Mouse (Mus musculus): ENCODE measurements around the gene 4930442H23Rik. TPM values are rescaled to one million over a fixed set of nuclear protein-coding genes. Genes with fewer than 3 reads are reported as not detected.

The 4930442H23Rik gene
- polyA plus RNA-seq, 1 experiment from 2014 or later, result not detected

DNA sequence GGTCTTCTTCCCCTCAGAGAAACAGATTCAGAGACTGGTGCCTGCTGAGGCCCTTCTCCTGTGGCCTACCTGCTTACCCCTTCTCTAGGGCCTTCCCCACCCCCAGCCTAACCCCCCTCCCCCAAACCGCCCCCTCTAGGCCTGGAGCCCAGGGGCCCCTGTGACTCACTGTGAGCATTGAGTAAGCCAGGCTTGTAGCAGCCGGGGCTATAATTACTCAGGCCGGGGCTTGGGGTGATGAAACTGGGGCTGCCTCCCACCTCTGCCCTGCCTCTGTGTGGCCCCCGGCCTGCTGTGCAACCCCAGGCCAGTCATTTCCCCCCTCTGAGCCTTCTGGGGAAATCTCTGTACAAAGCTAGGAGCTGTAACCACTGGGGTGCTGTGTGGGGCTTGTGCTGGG is 37.4 kb downstream of the 4930442H23Rik start:
- DNase-seq (ENCODE audit: low spot score) (no peak), ATAC-seq (ENCODE audit: low read depth) (no peak)
- H3K4me3 ChIP-seq (ENCODE audit: low read depth, low read length), result no peak overlapping the region
- H3K9ac ChIP-seq (ENCODE audit: low read depth, low read length), result no peak overlapping the region
- 0 out of 2 replicates have a peak, but pooled peaks cover 4% of the 10 kb centered on the region for H3K4me1 ChIP-seq (ENCODE audit: control insufficient read depth, insufficient read depth, low read length)
- no peaks in the 10 kb centered on the region for H3K27me3 ChIP-seq (replicated peaks; ENCODE audit: control insufficient read depth, insufficient read depth, low read length)
- no peak overlapping the region for H3K4me2 ChIP-seq (ENCODE audit: low read depth, low read length)
- peaks cover 77% of the 10 kb centered on the region for H3K36me3 ChIP-seq (ENCODE audit: control insufficient read depth, insufficient read depth, low read length)
- 75% methylated on average over 3 of the region's 4 CpGs for WGBS
- no peaks in the 10 kb centered on the region for H3K9me3 ChIP-seq (ENCODE audit: control insufficient read depth, low read length)
- H3K27ac ChIP-seq (replicated peaks; ENCODE audit: low read depth, low read length), result no peak overlapping the region

DNA sequence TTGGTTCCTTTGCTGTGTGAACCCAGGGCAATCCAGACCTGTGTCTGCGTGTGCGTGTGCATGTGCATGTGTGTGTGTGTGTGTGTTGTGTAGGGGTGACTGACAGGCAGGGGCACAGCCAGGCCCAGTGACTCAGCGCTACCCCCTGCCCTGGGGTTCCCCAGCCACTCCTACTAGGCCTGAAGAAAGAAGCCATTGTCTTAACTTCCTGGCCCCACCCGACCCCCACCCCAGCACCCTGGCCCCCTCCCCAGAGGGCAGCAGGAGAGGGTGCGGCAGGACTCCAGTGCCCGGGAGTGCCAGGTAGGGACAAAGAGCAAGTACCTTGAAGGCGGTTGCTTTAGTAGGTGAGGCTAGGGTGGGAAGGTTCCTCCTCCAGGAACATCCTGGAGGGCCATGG is 37.9 kb downstream of the 4930442H23Rik start:
- H3K4me1 ChIP-seq (ENCODE audit: control insufficient read depth, insufficient read depth, low read length), result peaks cover 7% of the 10 kb centered on the region
- no peaks in the 10 kb centered on the region for H3K9me3 ChIP-seq (ENCODE audit: control insufficient read depth, low read length)
- H3K9ac ChIP-seq (ENCODE audit: low read depth, low read length), result no peak overlapping the region
- 75% methylated on average over 7 of the region's 7 CpGs for WGBS
- H3K27ac ChIP-seq (replicated peaks; ENCODE audit: low read depth, low read length), result no peak overlapping the region
- DNase-seq (ENCODE audit: low spot score), result no peak
- H3K36me3 ChIP-seq (ENCODE audit: control insufficient read depth, insufficient read depth, low read length), result peaks cover 72% of the 10 kb centered on the region
- no peak overlapping the region for H3K4me3 ChIP-seq (ENCODE audit: low read depth, low read length)
- no peak overlapping the region for H3K4me2 ChIP-seq (ENCODE audit: low read depth, low read length)
- no peaks in the 10 kb centered on the region for H3K27me3 ChIP-seq (replicated peaks; ENCODE audit: control insufficient read depth, insufficient read depth, low read length)
- no peak for ATAC-seq (ENCODE audit: low read depth)

DNA sequence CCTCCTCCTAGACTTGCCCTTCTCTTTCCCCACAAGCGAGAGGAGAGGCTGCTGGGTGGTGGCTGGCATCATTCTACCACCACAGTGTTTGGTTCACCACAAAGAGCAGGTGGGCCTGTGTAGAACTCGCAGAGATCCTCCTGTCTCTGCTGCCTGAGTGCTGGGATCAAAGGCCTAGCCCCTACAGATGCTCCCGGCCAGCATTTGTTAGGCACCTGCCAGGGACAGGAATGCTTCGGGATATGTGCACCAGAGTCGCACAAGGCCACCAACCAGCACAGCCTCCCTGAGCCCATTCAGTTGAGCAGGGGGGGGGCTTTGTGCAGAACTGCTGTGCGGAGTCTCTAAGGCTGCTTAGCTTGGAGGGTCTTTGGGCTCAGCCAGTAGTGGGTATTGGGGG is 38.3 kb downstream of the 4930442H23Rik start:
- no peak overlapping the region for H3K27ac ChIP-seq (replicated peaks; ENCODE audit: low read depth, low read length)
- peaks cover 68% of the 10 kb centered on the region for H3K36me3 ChIP-seq (ENCODE audit: control insufficient read depth, insufficient read depth, low read length)
- no peaks in the 10 kb centered on the region for H3K27me3 ChIP-seq (replicated peaks; ENCODE audit: control insufficient read depth, insufficient read depth, low read length)
- H3K9me3 ChIP-seq (ENCODE audit: control insufficient read depth, low read length), result no peaks in the 10 kb centered on the region
- no peak for DNase-seq (ENCODE audit: low spot score)
- H3K4me3 ChIP-seq (ENCODE audit: low read depth, low read length), result no peak overlapping the region
- H3K4me2 ChIP-seq (ENCODE audit: low read depth, low read length), result no peak overlapping the region
- peaks cover 12% of the 10 kb centered on the region for H3K4me1 ChIP-seq (ENCODE audit: control insufficient read depth, insufficient read depth, low read length)
- no peak overlapping the region for H3K9ac ChIP-seq (ENCODE audit: low read depth, low read length)
- ATAC-seq (ENCODE audit: low read depth), result no peak
- WGBS, result 91% methylated on average over 6 of the region's 6 CpGs

DNA sequence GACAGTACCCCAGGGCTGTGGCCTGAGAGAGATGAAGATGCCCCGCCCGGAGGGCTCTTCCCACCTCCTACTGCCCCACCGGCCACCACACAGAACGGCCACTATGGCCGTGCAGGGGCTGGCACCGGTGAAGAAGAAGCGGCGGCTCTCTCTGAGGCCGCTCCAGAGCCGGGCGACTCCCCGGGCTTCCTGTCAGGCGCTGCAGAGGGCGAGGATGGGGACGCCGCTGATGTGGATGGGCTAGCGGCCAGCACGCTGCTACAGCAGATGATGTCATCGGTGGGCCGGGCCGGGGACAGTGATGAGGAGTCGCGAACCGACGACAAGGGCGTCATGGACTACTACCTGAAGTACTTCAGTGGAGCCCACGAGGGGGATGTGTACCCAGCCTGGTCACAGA is 39.0 kb downstream of the 4930442H23Rik start:
- Histone ChIP-seq H3K4me3 (ENCODE audit: low read depth, low read length) (no peak overlapping the region), H3K27me3 (replicated peaks; ENCODE audit: control insufficient read depth, insufficient read depth, low read length) (no peaks in the 10 kb centered on the region), H3K27ac (replicated peaks; ENCODE audit: low read depth, low read length) (no peak overlapping the region), H3K4me2 (ENCODE audit: low read depth, low read length) (no peak overlapping the region), H3K36me3 (ENCODE audit: control insufficient read depth, insufficient read depth, low read length) (peaks cover 63% of the 10 kb centered on the region), H3K9ac (ENCODE audit: low read depth, low read length) (no peak overlapping the region), H3K9me3 (ENCODE audit: control insufficient read depth, low read length) (no peaks in the 10 kb centered on the region), H3K4me1 (ENCODE audit: control insufficient read depth, insufficient read depth, low read length) (peaks cover 18% of the 10 kb centered on the region)
- no peak for ATAC-seq (ENCODE audit: low read depth)
- WGBS, result 97% methylated on average over 27 of the region's 27 CpGs
- DNase-seq (ENCODE audit: low spot score), result no peak

DNA sequence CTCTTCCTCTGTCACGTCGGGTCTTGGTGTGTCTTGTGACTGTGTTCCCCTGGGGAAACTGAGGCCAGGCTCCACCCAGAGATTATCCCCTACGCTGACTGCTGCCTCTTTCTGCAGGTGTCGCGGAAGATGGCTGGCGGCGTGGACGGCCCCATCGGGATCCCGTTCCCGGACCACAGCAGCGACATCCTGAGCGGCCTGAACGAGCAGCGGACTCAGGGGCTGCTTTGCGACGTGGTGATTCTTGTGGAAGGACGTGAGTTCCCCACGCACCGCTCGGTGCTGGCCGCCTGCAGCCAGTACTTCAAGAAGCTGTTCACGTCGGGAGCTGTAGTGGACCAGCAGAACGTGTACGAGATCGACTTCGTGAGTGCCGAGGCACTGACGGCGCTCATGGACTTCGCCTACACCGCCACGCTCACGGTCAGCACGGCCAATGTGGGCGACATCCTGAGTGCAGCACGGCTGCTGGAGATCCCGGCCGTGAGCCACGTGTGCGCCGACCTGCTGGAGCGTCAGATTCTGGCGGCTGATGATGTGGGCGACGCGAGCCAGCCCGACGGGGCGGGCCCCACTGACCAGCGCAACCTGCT is 39.7 kb downstream of the 4930442H23Rik start:
- Histone ChIP-seq H3K27ac (replicated peaks; ENCODE audit: low read depth, low read length) (no peak overlapping the region), H3K27me3 (replicated peaks; ENCODE audit: control insufficient read depth, insufficient read depth, low read length) (no peaks in the 10 kb centered on the region), H3K36me3 (ENCODE audit: control insufficient read depth, insufficient read depth, low read length) (peaks cover 56% of the 10 kb centered on the region), H3K9me3 (ENCODE audit: control insufficient read depth, low read length) (no peaks in the 10 kb centered on the region), H3K4me1 (ENCODE audit: control insufficient read depth, insufficient read depth, low read length) (peaks cover 22% of the 10 kb centered on the region), H3K4me3 (ENCODE audit: low read depth, low read length) (no peak overlapping the region), H3K4me2 (ENCODE audit: low read depth, low read length) (no peak overlapping the region), H3K9ac (ENCODE audit: low read depth, low read length) (no peak overlapping the region)
- DNase-seq (ENCODE audit: low spot score) (no peak), ATAC-seq (ENCODE audit: low read depth) (no peak)
- WGBS, result 97% methylated on average over 52 of the region's 52 CpGs

DNA sequence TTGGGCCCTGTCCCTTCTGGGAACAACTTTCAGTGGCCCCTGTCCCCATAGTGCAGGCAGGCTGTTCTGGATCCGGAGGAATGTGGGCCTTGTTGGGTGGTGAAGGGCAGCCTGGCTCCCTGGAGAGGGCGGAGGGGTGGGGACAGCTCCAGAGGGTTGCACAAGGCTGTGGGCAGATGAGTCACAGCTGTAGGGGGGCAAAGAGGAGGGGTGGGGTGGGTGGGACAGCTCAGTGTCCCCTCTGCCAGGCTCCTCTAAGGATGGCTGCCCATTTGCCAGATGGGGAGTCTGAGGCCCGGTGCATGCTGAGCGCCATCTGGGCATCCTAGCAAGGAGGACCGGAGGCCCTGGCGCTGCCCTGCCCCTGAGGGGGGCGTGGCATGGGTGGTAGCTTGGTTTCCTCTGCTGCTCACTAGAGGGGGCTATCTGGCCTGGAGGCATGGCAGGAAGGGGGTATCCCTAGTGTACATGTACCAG is 40.5 kb downstream of the 4930442H23Rik start:
- no peak for DNase-seq (ENCODE audit: low spot score)
- 74% methylated on average over 4 of the region's 7 CpGs for WGBS
- H3K36me3 ChIP-seq (ENCODE audit: control insufficient read depth, insufficient read depth, low read length), result peaks cover 48% of the 10 kb centered on the region
- H3K27ac ChIP-seq (replicated peaks; ENCODE audit: low read depth, low read length), result no peak overlapping the region
- H3K4me2 ChIP-seq (ENCODE audit: low read depth, low read length), result no peak overlapping the region
- H3K4me1 ChIP-seq (ENCODE audit: control insufficient read depth, insufficient read depth, low read length), result peaks cover 29% of the 10 kb centered on the region
- H3K4me3 ChIP-seq (ENCODE audit: low read depth, low read length), result no peak overlapping the region
- 0 out of 2 replicates have a peak overlapping the region, but pooled peaks have one; percentile 25 for H3K9ac ChIP-seq (ENCODE audit: low read depth, low read length)
- H3K9me3 ChIP-seq (ENCODE audit: control insufficient read depth, low read length), result no peaks in the 10 kb centered on the region
- ATAC-seq (ENCODE audit: low read depth), result no peak
- no peaks in the 10 kb centered on the region for H3K27me3 ChIP-seq (replicated peaks; ENCODE audit: control insufficient read depth, insufficient read depth, low read length)

DNA sequence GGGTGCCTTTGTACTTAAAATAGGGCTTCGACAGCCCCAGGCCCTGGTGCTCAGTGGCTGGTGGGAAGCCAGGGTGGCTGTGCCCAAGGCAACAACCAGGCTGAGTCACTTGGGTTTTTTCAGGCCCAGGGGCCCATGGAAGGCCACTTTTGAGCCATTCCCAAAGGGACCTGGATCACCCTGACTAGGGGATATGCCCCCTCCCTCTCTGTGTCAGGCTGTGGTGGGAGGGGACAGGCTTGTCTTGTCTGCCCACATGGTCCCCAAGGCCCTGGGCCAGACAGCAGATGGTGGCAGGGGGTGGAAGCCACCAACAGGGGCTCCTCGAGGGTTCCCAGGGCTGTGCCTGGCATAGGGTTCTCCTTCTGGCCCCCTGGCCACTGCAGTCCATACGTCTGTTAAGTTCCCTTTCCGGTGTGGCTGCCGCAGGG is 41.1 kb downstream of the 4930442H23Rik start:
- Histone ChIP-seq H3K9me3 (ENCODE audit: control insufficient read depth, low read length) (no peaks in the 10 kb centered on the region), H3K4me3 (ENCODE audit: low read depth, low read length) (no peak overlapping the region), H3K36me3 (ENCODE audit: control insufficient read depth, insufficient read depth, low read length) (peaks cover 42% of the 10 kb centered on the region), H3K9ac (ENCODE audit: low read depth, low read length) (peak overlapping the region; percentile 25; the same call in 1 of the 2 replicates), H3K4me2 (ENCODE audit: low read depth, low read length) (no peak overlapping the region), H3K27ac (replicated peaks; ENCODE audit: low read depth, low read length) (no peak overlapping the region; the same call in 1 of the 2 replicates), H3K4me1 (ENCODE audit: control insufficient read depth, insufficient read depth, low read length) (peaks cover 31% of the 10 kb centered on the region), H3K27me3 (replicated peaks; ENCODE audit: control insufficient read depth, insufficient read depth, low read length) (no peaks in the 10 kb centered on the region)
- DNase-seq (ENCODE audit: low spot score), result no peak
- ATAC-seq (ENCODE audit: low read depth), result no peak
- 72% methylated on average over 5 of the region's 5 CpGs for WGBS

DNA sequence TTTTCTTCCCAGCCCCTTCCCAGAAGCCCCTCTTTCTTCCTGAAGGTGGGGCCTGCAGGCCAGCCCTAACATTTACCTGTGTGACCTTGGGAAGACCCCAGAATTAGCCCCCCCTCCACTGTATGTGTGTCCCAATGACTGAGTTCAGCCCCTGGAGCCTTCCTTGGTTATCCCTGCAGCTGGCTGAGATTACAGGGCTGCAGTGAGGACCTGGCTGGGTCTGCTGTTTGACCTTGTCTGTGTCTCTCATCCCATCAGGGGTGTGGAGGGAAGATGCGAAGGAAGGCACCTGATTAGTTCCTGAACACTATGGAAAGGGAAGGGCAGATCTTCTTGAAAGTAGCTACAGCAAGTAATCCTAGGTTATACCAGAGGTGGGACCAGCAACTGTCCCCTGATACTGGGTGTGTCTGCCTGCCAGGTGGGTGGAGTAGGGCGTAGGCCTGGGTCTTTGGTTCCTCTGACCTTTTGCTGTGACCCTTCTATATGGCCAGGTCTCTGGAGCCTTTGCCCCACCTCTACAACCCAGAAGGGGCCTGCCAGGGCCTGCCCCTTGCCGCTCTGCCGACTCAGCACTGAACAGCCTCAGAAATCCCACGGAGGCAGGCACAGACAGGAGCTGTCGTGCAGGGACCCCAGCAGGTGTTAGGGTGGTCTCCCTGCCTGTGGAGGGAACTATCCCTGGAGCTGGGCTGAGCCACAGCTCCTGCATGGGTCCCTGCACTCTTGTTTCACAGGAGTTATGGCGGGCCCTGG is 42.0 kb downstream of the 4930442H23Rik start:
- Histone ChIP-seq H3K27ac (replicated peaks; ENCODE audit: low read depth, low read length) (peak overlapping the region; percentile 34; the same call in 1 of the 2 replicates), H3K4me1 (ENCODE audit: control insufficient read depth, insufficient read depth, low read length) (peaks cover 31% of the 10 kb centered on the region), H3K4me2 (ENCODE audit: low read depth, low read length) (peak overlapping the region; percentile 92; the same call in 1 of the 2 replicates), H3K27me3 (replicated peaks; ENCODE audit: control insufficient read depth, insufficient read depth, low read length) (no peaks in the 10 kb centered on the region), H3K4me3 (ENCODE audit: low read depth, low read length) (no peak overlapping the region), H3K36me3 (ENCODE audit: control insufficient read depth, insufficient read depth, low read length) (peaks cover 33% of the 10 kb centered on the region), H3K9me3 (ENCODE audit: control insufficient read depth, low read length) (no peaks in the 10 kb centered on the region), H3K9ac (ENCODE audit: low read depth, low read length) (no peak overlapping the region)
- WGBS, result 79% methylated on average over 4 of the region's 7 CpGs
- no peak for ATAC-seq (ENCODE audit: low read depth)
- DNase-seq (ENCODE audit: low spot score), result no peak

Measured in embryonic facial prominence, embryonic 14.5 days (tissue).